Mouse (Mus musculus) natural killer cell, adult 2 months (primary cell): Measurements from ENCODE around the gene Lrp2.

Experiments used
- DNase-seq, 2 experiments: peaks; one replicate each; pipeline ENCODE4 v3.0.0; 2022; ENCODE audit warnings: low spot score in 2 of 2

Gene Lrp2

GRCm38 (mm10) chr2:69585886-69586398, at the start of gene Lrp2:
Gene Lrp2 (minus strand): TSS chr2:69586065.
- DNase-seq, result no peak

- peak; percentile 36 to 55 for DNase-seq
These were observed 49.3 kb upstream of the Lrp2 start for GRCm38 (mm10) chr2:69635064-69635701.

GRCm38 (mm10) chr2:69631449-69631848, 45.6 kb upstream of the Lrp2 start:
- peak in 1 of 2 experiments; percentile 24 for DNase-seq

GRCm38 (mm10) chr2:69630792-69631191, 44.9 kb upstream of the Lrp2 start:
- no peak for DNase-seq

- DNase-seq, result no peak
These were observed 44.0 kb upstream of the Lrp2 start for GRCm38 (mm10) chr2:69629914-69630313.

GRCm38 (mm10) chr2:69629215-69629614, 43.4 kb upstream of the Lrp2 start:
- no peak for DNase-seq

GRCm38 (mm10) chr2:69619286-69619685, 33.4 kb upstream of the Lrp2 start:
- DNase-seq, result no peak

- DNase-seq, result no peak
These were observed 32.5 kb upstream of the Lrp2 start for GRCm38 (mm10) chr2:69618336-69618735.

- no peak for DNase-seq
These were observed 27.4 kb upstream of the Lrp2 start for GRCm38 (mm10) chr2:69613237-69613636.

GRCm38 (mm10) chr2:69612716-69613115, 26.9 kb upstream of the Lrp2 start:
- DNase-seq, result no peak

- no peak for DNase-seq
These were observed 26.4 kb upstream of the Lrp2 start for GRCm38 (mm10) chr2:69612237-69612636.

- no peak for DNase-seq
These were observed 20.8 kb upstream of the Lrp2 start for GRCm38 (mm10) chr2:69606621-69607020.

GRCm38 (mm10) chr2:69603726-69604393, 18.0 kb upstream of the Lrp2 start:
- DNase-seq, result no peak

GRCm38 (mm10) chr2:69593168-69593567, 7.3 kb upstream of the Lrp2 start:
- DNase-seq, result no peak

- no peak for DNase-seq
These were observed 6.7 kb upstream of the Lrp2 start for GRCm38 (mm10) chr2:69592536-69592935.

GRCm38 (mm10) chr2:69591966-69592505, 6.2 kb upstream of the Lrp2 start:
- DNase-seq, result no peak

GRCm38 (mm10) chr2:69590548-69590947, 4.7 kb upstream of the Lrp2 start:
- no peak for DNase-seq

- no peak for DNase-seq
These were observed 2.0 kb upstream of the Lrp2 start for GRCm38 (mm10) chr2:69587896-69588295.

GRCm38 (mm10) chr2:69586821-69587728, 1.2 kb upstream of the Lrp2 start:
- no peak for DNase-seq

- DNase-seq, result no peak
These were observed 527 bp downstream of the Lrp2 start for GRCm38 (mm10) chr2:69585191-69585885.
